Mouse (Mus musculus): ENCODE measurements at regions not wholly inside any gene's neighbourhood (a gene's known extent, or its start where the extent isn't known, plus 50 kb on each side); places are given as distances from the start of the nearest gene placed in this dataset.

GRCm38 (mm10) chr10:23715511-23715910 lies 71.6 kb downstream of the Rps12 start:
- TF ChIP-seq POLR2A (IDR thresholded peaks at IDR 0.05; ENCODE audit: low read depth, low read length), result no peak
- no peak for TF ChIP-seq JUND (conservative IDR thresholded peaks at IDR 0.05; ENCODE audit: low read depth, low read length)
- no peak for TF ChIP-seq NRF1 (IDR thresholded peaks at IDR 0.05; ENCODE audit: low read depth, low read length)
- no peak for TF ChIP-seq CTCF (conservative IDR thresholded peaks at IDR 0.05 in 1 of 2, IDR thresholded peaks at IDR 0.05 in 1 of 2; ENCODE audit: low read depth in 2 of 2, low read length in 2 of 2)
- TF ChIP-seq CHD1 (IDR thresholded peaks at IDR 0.05; ENCODE audit: low read depth, low read length), result no peak
- no peak for TF ChIP-seq MAX (IDR thresholded peaks at IDR 0.05; ENCODE audit: low read length)
- no peak for TF ChIP-seq POLR2AphosphoS2 (IDR thresholded peaks at IDR 0.05; ENCODE audit: low read depth, low read length)
- no peak for TF ChIP-seq KAT2A (IDR thresholded peaks at IDR 0.05; ENCODE audit: insufficient replicate concordance, low read length)
- no peak for TF ChIP-seq SIN3A (IDR thresholded peaks at IDR 0.05; ENCODE audit: low read length)
- no peak for TF ChIP-seq TBP (conservative IDR thresholded peaks at IDR 0.05; ENCODE audit: low read depth, low read length)

All from CH12.LX (cell line).